Mouse (Mus musculus) bone marrow, adult 2 months (tissue): ENCODE measurements around the gene Cadps. TPM values are rescaled to one million over a fixed set of nuclear protein-coding genes. Genes with fewer than 3 reads are reported as not detected.

Experiments
- H3K27ac ChIP-seq: fragments of 200-500 bp; 2 replicates; pipeline ENCODE4 v1.5.1; 2012; ENCODE audit warnings: low read depth, mild to moderate bottlenecking, control low read depth, inconsistent platforms, low read length; ENCODE audit not compliant: control insufficient read depth, poor library complexity, insufficient read depth
- H3K4me1 ChIP-seq: fragments of 200-500 bp; 2 replicates; pipeline ENCODE4 v1.6.1; 2011; ENCODE audit warnings: low read length; ENCODE audit not compliant: control insufficient read depth, insufficient read depth
- H3K4me3 ChIP-seq: fragments of 200-500 bp; replicated peaks from 2 replicates; pipeline ENCODE3; 2011; ENCODE audit warnings: mild to moderate bottlenecking, low read depth, low read length, control low read depth; ENCODE audit not compliant: control insufficient read depth
- CTCF ChIP-seq: fragments of 200-500 bp; IDR thresholded peaks from 2 replicates; pipeline ENCODE4 v1.5.1; 2011; ENCODE audit warnings: low read length, control low read depth; ENCODE audit not compliant: control insufficient read depth, insufficient read depth
- POLR2A ChIP-seq: fragments of 200-500 bp; IDR thresholded peaks from 2 replicates; pipeline ENCODE4 v1.6.1; 2011; ENCODE audit warnings: low read depth, mild to moderate bottlenecking, control low read depth, low read length, borderline replicate concordance; ENCODE audit not compliant: control insufficient read depth
- WGBS: fragments of 180-500 bp; shearing (Covaris S2); methylation state at CpG from one replicate; pipeline ENCODE4 v1.1.7; 2018; 5-methylcytosine and 5-hydroxymethylcytosine counted together
- polyA plus RNA-seq: library from polyadenylated mRNA; stranded (reverse); fragments of >200 nt; gene quantifications from 2 replicates; pipeline ENCODE4 v1.2.4, GENCODE M21; 2011; ENCODE audit warnings: low replicate concordance; ENCODE audit not compliant: missing spikeins, insufficient read depth, insufficient read length

The Cadps gene
- polyA plus RNA-seq, 1 experiment: not detected

DNA sequence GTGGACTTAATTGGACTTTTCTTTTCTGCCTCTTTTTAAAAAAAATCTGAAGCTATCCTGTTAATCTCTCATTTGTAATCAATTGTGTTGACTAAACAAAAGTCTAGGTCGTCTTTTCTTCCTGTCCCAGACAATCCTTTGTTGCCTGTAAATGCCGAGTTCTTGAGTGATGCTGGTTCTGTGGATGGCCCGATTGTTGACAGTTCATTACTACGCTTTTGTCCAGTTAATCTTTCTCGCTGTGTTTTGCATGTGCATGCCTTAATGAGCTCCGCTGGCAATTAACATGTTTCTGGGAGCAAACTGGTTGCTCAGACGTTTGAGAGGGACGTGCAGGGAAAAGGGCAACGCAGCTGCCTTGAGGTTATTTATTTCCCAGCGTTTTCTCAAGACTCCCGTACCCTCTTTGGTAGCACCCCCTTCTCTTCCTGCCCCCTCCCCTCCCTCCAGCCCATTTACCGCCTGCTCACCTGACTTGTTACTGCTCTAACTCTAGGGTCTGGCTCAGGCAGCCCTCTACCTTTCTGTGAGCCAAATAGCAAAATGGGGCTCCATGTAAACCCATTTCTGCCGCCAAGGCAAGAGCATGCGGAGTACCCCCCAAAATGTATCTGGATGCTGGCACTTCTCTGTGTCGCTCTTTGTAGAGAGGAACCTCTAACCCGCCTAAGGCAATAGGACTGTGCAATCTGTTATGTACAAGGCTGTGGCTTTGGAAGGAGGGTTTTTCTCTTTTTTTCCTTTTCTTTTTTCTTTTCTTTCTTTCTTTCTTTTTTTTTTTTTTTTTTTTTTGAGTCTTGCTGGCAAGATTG, 484.7 kb downstream of the Cadps start:
- Histone ChIP-seq H3K4me1 (no peaks in the 10 kb centered on the region), H3K4me3 (no peak overlapping the region), H3K27ac (no peak overlapping the region)
- 11% methylated on average over 16 of the region's 16 CpGs for WGBS
- no peak for TF ChIP-seq POLR2A
- no peak for TF ChIP-seq CTCF

GRCm38 (mm10) chr14:12337421-12337997, 485.4 kb downstream of the Cadps start:
- 16% methylated on average over 8 of the region's 8 CpGs for WGBS
- no peak overlapping the region for H3K4me3 ChIP-seq
- H3K27ac ChIP-seq: no peak overlapping the region
- no peaks in the 10 kb centered on the region for H3K4me1 ChIP-seq
- TF ChIP-seq CTCF (no peak), POLR2A (no peak)

- H3K4me1 ChIP-seq: no peaks in the 10 kb centered on the region
- H3K4me3 ChIP-seq: no peak overlapping the region
- 43% methylated on average over 7 of the region's 7 CpGs for WGBS
- TF ChIP-seq POLR2A (no peak), CTCF (no peak)
- H3K27ac ChIP-seq: no peak overlapping the region
These were observed 488.0 kb downstream of the Cadps start for GRCm38 (mm10) chr14:12334925-12335324.

DNA sequence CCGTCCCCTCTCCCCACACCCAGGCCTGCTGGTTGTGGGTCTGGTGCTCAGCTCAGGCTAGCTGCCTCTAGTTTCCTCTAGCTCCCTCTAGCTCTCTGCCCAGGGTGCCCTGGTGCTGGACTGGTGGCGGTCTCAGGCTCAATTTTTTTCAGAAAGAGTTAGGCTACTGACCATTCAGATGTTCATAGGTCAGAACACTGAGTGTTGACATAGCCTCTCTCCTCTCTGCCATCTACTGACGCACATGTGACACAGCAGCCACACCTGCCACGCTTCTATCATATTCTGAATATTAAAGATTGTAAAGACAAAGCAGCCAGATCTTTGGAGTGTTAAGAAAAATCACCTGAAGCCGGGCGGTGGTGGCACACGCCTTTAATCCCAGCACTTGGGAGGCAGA, 489.3 kb downstream of the Cadps start:
- Histone ChIP-seq H3K4me1 (no peaks in the 10 kb centered on the region), H3K27ac (no peak overlapping the region), H3K4me3 (no peak overlapping the region)
- 73% methylated on average over 7 of the region's 7 CpGs for WGBS
- TF ChIP-seq POLR2A: no peak
- TF ChIP-seq CTCF: no peak
